Mouse (Mus musculus) thymus, adult 2 months (tissue): ENCODE data around the gene Gm21988.

Source experiments
- CTCF ChIP-seq: fragments of 200-500 bp; IDR thresholded peaks from 2 replicates; pipeline ENCODE4 v1.5.1; 2012; ENCODE audit warnings: mild to moderate bottlenecking, control low read depth, low read length, moderate library complexity, borderline replicate concordance; ENCODE audit not compliant: control insufficient read depth, poor library complexity, insufficient read depth; ENCODE audit errors: extremely low read depth
- POLR2A ChIP-seq: fragments of 200-500 bp; IDR thresholded peaks from 2 replicates; pipeline ENCODE4 v1.6.1; 2012; ENCODE audit warnings: mild to moderate bottlenecking, low read length, control low read depth, moderate library complexity; ENCODE audit not compliant: control insufficient read depth, poor library complexity, insufficient read depth; ENCODE audit errors: extremely low read depth

DNA sequence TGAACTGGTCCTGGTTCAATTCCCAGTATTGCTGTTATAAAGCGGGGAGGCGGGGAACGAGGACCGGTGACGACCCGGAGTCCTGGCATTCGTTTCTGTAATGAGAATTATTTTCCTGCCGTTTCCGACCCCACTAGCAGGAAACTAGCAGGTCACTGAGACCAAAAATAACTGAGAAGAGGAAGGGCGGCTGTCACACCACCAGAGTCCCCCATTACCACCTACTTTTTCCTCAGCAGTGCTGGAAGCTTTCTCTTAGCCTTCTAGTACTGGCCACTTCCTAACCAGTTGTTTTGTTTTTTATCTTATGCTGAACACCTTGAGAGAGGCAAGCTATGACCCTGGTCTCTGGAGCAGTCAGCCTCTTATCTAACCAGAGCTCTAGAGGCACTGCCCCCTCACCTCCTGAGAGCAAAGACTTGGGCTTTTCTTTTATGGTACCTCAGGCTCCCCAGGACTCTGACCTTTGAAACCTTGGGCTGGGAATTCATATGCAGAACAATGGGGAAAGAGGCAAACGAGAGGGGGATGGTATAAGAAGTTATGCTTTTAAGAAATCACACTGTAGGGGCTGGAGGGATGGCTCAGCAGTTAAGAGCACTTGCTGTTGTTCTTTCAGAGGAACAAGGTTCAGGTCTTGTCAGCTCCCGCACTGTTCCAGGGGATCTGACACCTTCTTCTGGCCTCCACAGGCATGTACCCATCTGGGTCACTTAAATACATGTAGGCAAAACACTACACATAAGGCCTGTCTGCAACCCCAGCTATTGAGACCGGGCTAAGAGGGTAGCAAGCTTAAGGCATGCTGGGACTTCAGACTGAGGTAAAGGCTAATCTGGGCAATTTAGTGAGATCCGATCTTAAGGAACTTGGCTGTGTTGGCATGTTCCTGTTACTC, 17.8 kb downstream of the Gm21988 start:
- TF ChIP-seq CTCF (no peak), POLR2A (no peak)
